Mouse (Mus musculus): Measurements from ENCODE around the gene Gtpbp10. TPM values are rescaled to one million over a fixed set of nuclear protein-coding genes. Genes with fewer than 3 reads are reported as not detected.
A peak's percentile ranks its signal among the peaks of the same experiment; 100 is the strongest.

The Gtpbp10 gene
- 25.0 and 29.2 TPM in 2 replicates for polyA plus RNA-seq (2015; fragmentation: Nextera tagmentation; extraction: Ambion mirVana)

DNA sequence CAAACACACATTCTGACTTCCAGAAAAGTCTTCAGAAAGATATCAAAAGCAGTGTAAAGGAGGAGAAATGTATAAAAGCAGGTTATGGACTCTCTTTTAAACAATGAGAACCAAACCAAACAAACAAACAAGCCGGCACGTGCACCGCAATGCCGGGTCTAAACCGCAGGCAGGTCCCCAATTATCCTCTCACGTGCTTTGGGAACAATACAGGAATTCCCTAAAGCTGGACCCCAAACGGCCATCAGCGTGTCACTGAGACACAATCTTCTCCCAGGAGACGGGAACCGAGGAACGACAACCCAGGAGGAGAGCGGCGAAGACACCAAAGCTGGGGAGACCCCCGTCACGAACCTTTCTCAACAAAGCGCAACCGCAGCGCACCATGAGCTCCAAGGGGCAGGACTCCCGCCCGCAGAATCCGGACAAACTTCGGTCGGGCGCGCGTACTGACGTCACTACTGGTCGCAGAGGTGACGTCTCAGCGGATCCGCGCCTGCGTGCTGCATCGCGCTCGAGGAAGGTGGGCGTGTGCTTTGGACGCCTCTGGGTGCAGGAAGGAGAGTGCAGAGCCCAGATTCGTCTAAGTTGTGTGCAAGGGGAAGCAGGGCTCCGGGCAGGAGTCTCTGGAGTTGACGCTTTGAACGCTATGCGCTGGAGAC, at the start of gene Gtpbp10:
Gene Gtpbp10, minus strand, starts transcription at position 460 of the 662 bp plus-strand sequence.
- peaks cover 15% of the 10 kb centered on the region for H3K4me1 ChIP-seq
- H3K4me2 ChIP-seq (replicated peaks), result peak within 1 kb of the TSS; percentile 69
- H3K9me3 ChIP-seq, result no peaks in the 10 kb centered on the region
- peak; percentile 99 for ATAC-seq (ENCODE audit: low FRiP score, low read depth)
- peak within 1 kb of the TSS; percentile 79 for H3K27ac ChIP-seq
- peak within 1 kb of the TSS; percentile 80 for H3K4me3 ChIP-seq
- H3K9ac ChIP-seq, result peak within 1 kb of the TSS; percentile 82
- no peaks in the 10 kb centered on the region for H3K27me3 ChIP-seq
- under 1% methylated on average over 43 of the region's 43 CpGs for WGBS
- peaks cover 11% of the 10 kb centered on the region for H3K36me3 ChIP-seq

DNA sequence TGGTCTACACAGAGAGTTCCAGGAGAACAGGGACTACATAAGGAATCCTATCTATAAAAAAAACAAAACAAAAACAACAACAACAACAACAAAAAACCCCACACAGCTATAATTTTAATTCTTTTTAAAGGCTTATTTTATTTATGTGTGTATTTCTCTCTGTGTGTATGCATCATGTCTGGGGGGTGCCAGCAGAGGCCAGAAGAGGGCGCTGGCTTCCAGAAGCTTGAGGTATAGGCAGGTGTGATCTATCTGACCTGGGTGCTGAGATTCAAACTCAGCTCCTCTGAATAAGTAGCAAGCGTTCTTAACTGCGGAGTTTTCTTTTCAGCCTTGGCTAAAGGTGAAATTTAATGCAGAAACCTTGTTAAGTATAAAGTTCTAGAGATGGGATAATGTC, 28.3 kb upstream of the Gtpbp10 start:
- Histone ChIP-seq H3K4me3 (no peak overlapping the region), H3K4me2 (replicated peaks) (no peak overlapping the region), H3K27me3 (no peaks in the 10 kb centered on the region), H3K27ac (no peak overlapping the region), H3K36me3 (no peaks in the 10 kb centered on the region), H3K9me3 (peaks cover 2% of the 10 kb centered on the region; the same call in 1 of the 2 replicates), H3K9ac (no peak overlapping the region), H3K4me1 (no peaks in the 10 kb centered on the region)
- no peak for ATAC-seq (ENCODE audit: low FRiP score, low read depth)
- WGBS, result 83% methylated on average over 3 of the region's 3 CpGs

GRCm38 (mm10) chr5:5573749-5574317, 14.5 kb upstream of the Gtpbp10 start, which contains the start of gene Gm8773:
TSS of gene Gm8773 (plus strand) at chr5:5573799.
- WGBS, result 1% methylated on average over 18 of the region's 24 CpGs
- H3K4me1 ChIP-seq, result no peaks in the 10 kb centered on the region
- H3K4me2 ChIP-seq (replicated peaks), result peak within 1 kb of the TSS; percentile 90
- peak; percentile 69; the same call in 1 of the 2 replicates for ATAC-seq (ENCODE audit: low FRiP score, low read depth)
- H3K4me3 ChIP-seq, result peak within 1 kb of the TSS; percentile 55
- no peak within 1 kb of the TSS for H3K27ac ChIP-seq
- H3K9me3 ChIP-seq, result no peaks in the 10 kb centered on the region
- peaks cover 15% of the 10 kb centered on the region for H3K27me3 ChIP-seq
- H3K36me3 ChIP-seq, result no peaks in the 10 kb centered on the region
- peak within 1 kb of the TSS; percentile 61 for H3K9ac ChIP-seq

DNA sequence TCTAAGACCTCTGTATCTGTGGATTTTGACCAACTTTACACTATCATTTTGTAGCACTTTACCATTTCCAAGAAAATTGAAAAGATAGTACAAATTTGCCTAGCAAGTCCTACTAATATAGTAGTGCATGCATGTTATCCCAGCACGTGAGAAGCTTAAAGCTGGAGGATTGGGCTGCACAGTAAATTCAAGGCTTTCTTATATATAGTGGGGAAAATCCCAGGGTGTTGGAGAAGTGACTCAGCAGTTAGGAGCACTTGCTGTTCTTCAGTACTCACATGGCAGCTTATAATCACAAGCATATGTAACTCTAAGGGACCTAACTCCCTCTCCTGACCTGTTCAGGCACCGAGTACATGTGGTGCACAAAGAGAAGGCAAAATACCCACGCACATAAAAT, 3.1 kb upstream of the Gtpbp10 start:
- ATAC-seq (ENCODE audit: low FRiP score, low read depth), result no peak
- WGBS, result 59% methylated on average over 3 of the region's 3 CpGs

GRCm38 (mm10) chr5:5561041-5561706, 1.8 kb upstream of the Gtpbp10 start:
- Histone ChIP-seq H3K36me3 (no peaks in the 10 kb centered on the region), H3K9ac (no peak overlapping the region), H3K4me2 (replicated peaks) (no peak overlapping the region), H3K27ac (no peak overlapping the region), H3K4me3 (no peak overlapping the region), H3K9me3 (no peaks in the 10 kb centered on the region), H3K27me3 (no peaks in the 10 kb centered on the region), H3K4me1 (peaks cover 15% of the 10 kb centered on the region)
- 76% methylated on average over 4 of the region's 4 CpGs for WGBS
- ATAC-seq (ENCODE audit: low FRiP score, low read depth), result no peak

More for the DNA sequence above, 3.1 kb upstream of the Gtpbp10 start:
- Histone ChIP-seq H3K4me3 (no peak overlapping the region), H3K4me2 (replicated peaks) (no peak overlapping the region), H3K4me1 (peaks cover 15% of the 10 kb centered on the region), H3K9ac (no peak overlapping the region), H3K9me3 (no peaks in the 10 kb centered on the region), H3K27ac (no peak overlapping the region), H3K36me3 (no peaks in the 10 kb centered on the region), H3K27me3 (0 out of 2 replicates have a peak, but pooled peaks cover 3% of the 10 kb centered on the region)

DNA sequence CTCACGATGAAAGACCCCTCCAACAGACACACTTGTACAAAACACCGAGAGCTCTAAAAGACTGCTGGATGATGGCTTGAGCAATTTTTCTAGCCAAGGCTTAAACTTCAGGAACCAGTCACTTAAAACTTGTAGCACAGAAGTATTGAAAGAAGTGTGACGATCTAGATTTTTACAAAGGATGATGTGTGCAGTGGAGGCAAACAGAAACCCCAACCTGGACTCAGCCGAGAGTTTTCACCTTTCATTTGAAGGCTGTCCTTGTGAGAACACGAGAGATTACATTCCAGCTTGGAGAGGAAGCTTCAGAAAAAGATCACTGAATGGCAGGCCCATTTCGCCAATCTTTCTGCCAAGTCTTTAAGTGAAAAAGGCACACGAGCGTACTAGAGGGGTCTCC, 460 bp upstream of the Gtpbp10 start:
- Histone ChIP-seq H3K27me3 (no peaks in the 10 kb centered on the region), H3K36me3 (peaks cover 5% of the 10 kb centered on the region), H3K9me3 (no peaks in the 10 kb centered on the region), H3K27ac (peak overlapping the region; percentile 79), H3K4me3 (peak overlapping the region; percentile 80), H3K9ac (peak overlapping the region; percentile 82), H3K4me2 (replicated peaks) (peak overlapping the region; percentile 69), H3K4me1 (peaks cover 15% of the 10 kb centered on the region)
- ATAC-seq (ENCODE audit: low FRiP score, low read depth), result peak; percentile 10; the same call in 1 of the 2 replicates
- 43% methylated on average over 8 of the region's 8 CpGs for WGBS

DNA sequence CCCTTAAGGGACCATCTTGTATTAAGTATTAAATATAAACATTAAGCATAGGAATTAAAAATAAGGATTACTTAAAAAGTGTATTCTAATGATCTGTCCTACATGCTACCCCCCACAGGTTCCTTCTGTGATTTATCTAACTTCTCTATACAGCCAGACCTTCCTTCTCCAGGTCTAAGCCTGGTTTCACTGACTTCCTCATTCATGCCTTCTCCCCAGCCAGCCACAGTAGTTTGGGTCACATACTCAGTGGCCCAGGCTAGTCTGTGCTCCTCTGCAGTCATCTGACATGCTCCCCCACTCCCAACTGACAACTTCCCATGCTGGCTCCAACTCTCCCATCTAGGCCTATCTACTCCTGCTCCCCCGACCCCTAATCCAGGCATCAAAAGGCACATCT, 8.2 kb downstream of the Gtpbp10 start:
- Histone ChIP-seq H3K9ac (no peak overlapping the region), H3K27me3 (no peaks in the 10 kb centered on the region), H3K4me1 (no peaks in the 10 kb centered on the region), H3K4me3 (no peak overlapping the region), H3K4me2 (replicated peaks) (no peak overlapping the region), H3K9me3 (no peaks in the 10 kb centered on the region), H3K36me3 (peaks cover 62% of the 10 kb centered on the region), H3K27ac (no peak overlapping the region)
- WGBS, result 80% methylated on average over 1 of the region's 1 CpGs
- no peak for ATAC-seq (ENCODE audit: low FRiP score, low read depth)

GRCm38 (mm10) chr5:5540385-5540784, 19.0 kb downstream of the Gtpbp10 start:
- Histone ChIP-seq H3K9ac (no peak overlapping the region), H3K4me1 (no peaks in the 10 kb centered on the region), H3K27me3 (no peaks in the 10 kb centered on the region), H3K4me3 (no peak overlapping the region), H3K9me3 (no peaks in the 10 kb centered on the region), H3K27ac (no peak overlapping the region), H3K36me3 (peaks cover 54% of the 10 kb centered on the region), H3K4me2 (replicated peaks) (no peak overlapping the region)
- ATAC-seq (ENCODE audit: low FRiP score, low read depth), result no peak
- 73% methylated on average over 3 of the region's 3 CpGs for WGBS

GRCm38 (mm10) chr5:5539771-5540170, 19.6 kb downstream of the Gtpbp10 start:
- Histone ChIP-seq H3K27ac (no peak overlapping the region), H3K36me3 (peaks cover 52% of the 10 kb centered on the region), H3K9me3 (no peaks in the 10 kb centered on the region), H3K4me3 (no peak overlapping the region), H3K9ac (no peak overlapping the region), H3K27me3 (no peaks in the 10 kb centered on the region), H3K4me1 (no peaks in the 10 kb centered on the region), H3K4me2 (replicated peaks) (no peak overlapping the region)
- ATAC-seq (ENCODE audit: low FRiP score, low read depth), result no peak
- WGBS, result 81% methylated on average over 3 of the region's 3 CpGs

DNA sequence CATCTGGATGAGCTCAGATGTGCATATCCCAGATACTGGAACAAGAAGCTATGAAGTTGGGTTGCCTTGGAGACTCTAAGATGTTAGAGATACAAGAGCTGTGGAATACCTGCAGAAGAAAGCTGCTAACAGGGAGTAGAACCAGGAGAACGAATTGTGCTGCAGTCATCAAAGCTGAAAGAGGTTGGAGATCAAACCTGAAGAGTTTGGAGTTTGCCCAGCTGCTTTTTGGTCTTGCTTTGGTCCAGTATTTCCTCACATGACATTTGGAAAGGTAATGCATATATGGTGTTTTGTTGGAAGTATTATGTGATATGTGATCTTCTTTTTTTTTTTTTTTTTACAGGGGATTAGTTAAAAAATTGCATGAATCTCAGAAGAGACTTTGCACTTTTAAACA, 23.2 kb downstream of the Gtpbp10 start:
- no peak overlapping the region for H3K4me2 ChIP-seq (replicated peaks)
- H3K4me1 ChIP-seq, result no peaks in the 10 kb centered on the region
- H3K27me3 ChIP-seq, result no peaks in the 10 kb centered on the region
- H3K36me3 ChIP-seq, result peaks cover 22% of the 10 kb centered on the region
- 92% methylated on average over 1 of the region's 1 CpGs for WGBS
- no peak overlapping the region for H3K9ac ChIP-seq
- no peak for ATAC-seq (ENCODE audit: low FRiP score, low read depth)
- no peak overlapping the region for H3K4me3 ChIP-seq
- no peak overlapping the region for H3K27ac ChIP-seq
- H3K9me3 ChIP-seq, result no peaks in the 10 kb centered on the region

- Histone ChIP-seq H3K27me3 (no peaks in the 10 kb centered on the region), H3K4me2 (replicated peaks) (no peak overlapping the region), H3K4me3 (no peak overlapping the region), H3K36me3 (peaks cover 9% of the 10 kb centered on the region), H3K4me1 (no peaks in the 10 kb centered on the region), H3K9me3 (no peaks in the 10 kb centered on the region), H3K9ac (no peak overlapping the region), H3K27ac (no peak overlapping the region)
- 87% methylated on average over 3 of the region's 3 CpGs for WGBS
- no peak for ATAC-seq (ENCODE audit: low FRiP score, low read depth)
These were observed 25.5 kb downstream of the Gtpbp10 start for GRCm38 (mm10) chr5:5533656-5534420.

DNA sequence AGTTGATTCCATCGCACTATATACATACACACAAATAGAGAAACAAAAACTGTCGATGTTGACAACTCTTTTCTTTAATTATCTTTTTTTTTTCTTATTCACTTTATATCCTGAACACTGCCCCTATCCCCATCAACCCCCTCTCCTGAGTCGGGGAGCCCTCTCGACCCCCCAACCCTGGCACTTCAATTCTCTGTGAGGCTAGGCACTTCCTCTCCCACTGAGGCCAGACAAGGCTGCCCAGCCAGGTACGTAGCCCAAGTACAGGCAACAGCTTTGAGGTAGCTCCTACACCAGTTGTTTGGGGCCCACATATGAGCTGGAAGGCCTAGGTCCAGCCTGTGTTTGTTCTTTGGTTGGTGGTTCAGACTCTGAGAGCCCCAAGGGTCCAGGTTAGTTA, 43.9 kb downstream of the Gtpbp10 start:
- no peaks in the 10 kb centered on the region for H3K9me3 ChIP-seq
- no peaks in the 10 kb centered on the region for H3K4me1 ChIP-seq
- H3K4me2 ChIP-seq (replicated peaks), result peak overlapping the region; percentile 81; the same call in 1 of the 2 replicates
- 81% methylated on average over 5 of the region's 5 CpGs for WGBS
- no peak overlapping the region for H3K9ac ChIP-seq
- no peak overlapping the region for H3K4me3 ChIP-seq
- ATAC-seq (ENCODE audit: low FRiP score, low read depth), result no peak
- no peaks in the 10 kb centered on the region for H3K27me3 ChIP-seq
- peaks cover 13% of the 10 kb centered on the region for H3K36me3 ChIP-seq
- no peak overlapping the region; the same call in 1 of the 2 replicates for H3K27ac ChIP-seq
